Mouse (Mus musculus): ENCODE measurements around the gene Ubqln1.

GRCm38 (mm10) chr13:58216395-58216794 lies 942 bp upstream of the Ubqln1 start:
- TF ChIP-seq ZC3H11A (IDR thresholded peaks at IDR 0.05; ENCODE audit: borderline replicate concordance, low read depth, low read length) (no peak), ZNF384 (IDR thresholded peaks at IDR 0.05; ENCODE audit: low read depth, low read length) (no peak), CHD2 (IDR thresholded peaks at IDR 0.05; ENCODE audit: low read depth, low read length) (no peak)

Data from ES-E14 (cell line).